Mouse (Mus musculus) embryonic stem cell, embryonic (primary cell): ENCODE results near the gene Oxct2a.
"Not testable (repeated sequence)": the region's sequence is repeated elsewhere in the genome, so short reads cannot be mapped to it uniquely, and the experiment has no call there.

Source experiments
- CTCF ChIA-PET, 4 experiments: fragments of 300-600 bp in 2 of 4; fragments of 350-600 bp in 2 of 4; sonication (Branson Sonifier 250); formaldehyde crosslinking; loops; one replicate each; lab custom pipeline; 2022; ENCODE audit warnings: inconsistent platforms in 2 of 4; lab: Charles Lee
- POLR2A ChIA-PET, 4 experiments: fragments of 300-600 bp in 2 of 4; fragments of 350-600 bp in 2 of 4; sonication (Branson Sonifier 250); formaldehyde crosslinking; loops; one replicate each; lab custom pipeline; 2022; ENCODE audit warnings: antibody characterized with exemption in 4 of 4, inconsistent platforms in 1 of 4; lab: Charles Lee

The Oxct2a gene

DNA sequence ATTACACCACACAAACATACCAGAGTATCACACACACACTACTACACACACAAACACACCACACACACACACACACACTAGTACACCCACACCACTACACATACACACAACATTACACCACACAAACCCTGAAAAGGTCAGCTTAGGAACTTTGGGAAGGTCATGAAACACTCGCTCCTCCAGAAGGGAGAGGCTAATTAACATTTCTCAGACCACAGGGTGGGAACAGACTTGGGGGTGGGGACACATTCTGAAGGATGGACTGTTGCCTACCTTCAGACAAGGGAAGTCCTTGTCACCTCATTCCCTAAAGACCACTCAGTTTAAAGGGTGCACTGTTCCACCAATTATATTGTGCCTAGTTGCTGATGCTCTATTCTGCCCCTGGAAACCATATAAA, 8.5 kb upstream of the Oxct2a start:
- CTCF ChIA-PET, result interaction anchor here (0.5 to 1.6 kb wide), 6 partner anchors 9 to 333 kb away, joined by 3 to 6 read pairs (median 4); no protein-coding TSS in a partner anchor

DNA sequence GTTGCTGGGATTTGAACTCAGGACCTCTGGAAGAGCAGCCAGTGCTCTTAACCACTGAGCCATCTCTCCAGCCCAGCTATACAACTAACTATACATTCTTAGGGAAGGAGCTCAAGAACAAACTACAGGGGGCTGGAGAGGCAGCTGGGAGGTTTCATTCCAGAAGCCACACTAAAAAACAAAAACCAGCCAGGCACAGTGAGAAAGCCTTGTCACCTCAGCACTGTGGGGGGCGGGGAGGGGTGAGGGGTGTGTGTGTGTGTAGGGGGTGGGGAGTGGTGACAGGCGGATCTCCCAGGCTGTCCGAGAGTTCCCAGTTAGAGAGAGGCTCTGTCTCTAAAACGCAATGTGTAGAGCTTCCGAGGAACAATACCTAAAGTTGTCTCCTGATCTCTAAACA, 7.9 kb upstream of the Oxct2a start:
- CTCF ChIA-PET, result interaction anchor here (0.6 to 1.6 kb wide), 12 partner anchors 9 to 410 kb away, joined by 3 to 7 read pairs (median 4); no protein-coding TSS in a partner anchor
- POLR2A ChIA-PET, result interaction anchor here (0.6 to 5.7 kb wide), 26 partner anchors 9 to 480 kb away, joined by 3 to 48 read pairs (median 3); partner anchors contain the start of gene Bmp8a (in 2 of the 4)

More for the DNA sequence above, 8.5 kb upstream of the Oxct2a start:
- POLR2A ChIA-PET, result interaction anchor here in 3 of 4 experiments (0.8 to 5.7 kb wide), 17 partner anchors 8 to 358 kb away, joined by 3 to 48 read pairs (median 4); partner anchors contain the start of gene Bmp8a (in 2 of the 3)

DNA sequence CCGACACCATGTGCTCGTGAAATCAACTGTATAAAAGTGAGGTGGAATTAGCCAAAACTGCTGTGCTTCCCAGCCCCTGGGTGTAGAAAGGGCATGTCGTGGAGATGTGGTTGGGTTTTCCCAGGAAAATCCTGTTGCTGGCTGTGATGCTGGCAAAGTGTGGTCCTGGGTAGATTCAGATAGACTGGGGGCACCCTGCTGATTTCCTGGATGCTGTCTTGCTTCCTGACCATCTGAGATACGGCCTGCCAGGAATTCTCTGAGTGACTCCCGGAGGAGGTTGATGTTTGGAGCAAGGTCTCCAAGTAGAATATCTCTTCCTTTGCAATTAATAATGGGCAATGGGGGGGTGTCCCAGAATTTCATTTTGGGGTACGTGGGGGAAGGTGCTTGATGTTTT, 5.5 kb upstream of the Oxct2a start:
- ChIA-PET POLR2A (interaction anchor here in 2 of 4 experiments (0.6 to 2.9 kb wide), 3 partner anchors 14 to 137 kb away, joined by 3 to 13 read pairs (median 3); partner anchors contain the start of gene Bmp8a (in 1 of the 2)), CTCF (interaction anchor here in 1 of 4 experiments (0.7 kb wide), 1 partner anchor 11 kb away, joined by 4 read pairs; no protein-coding TSS in a partner anchor)

DNA sequence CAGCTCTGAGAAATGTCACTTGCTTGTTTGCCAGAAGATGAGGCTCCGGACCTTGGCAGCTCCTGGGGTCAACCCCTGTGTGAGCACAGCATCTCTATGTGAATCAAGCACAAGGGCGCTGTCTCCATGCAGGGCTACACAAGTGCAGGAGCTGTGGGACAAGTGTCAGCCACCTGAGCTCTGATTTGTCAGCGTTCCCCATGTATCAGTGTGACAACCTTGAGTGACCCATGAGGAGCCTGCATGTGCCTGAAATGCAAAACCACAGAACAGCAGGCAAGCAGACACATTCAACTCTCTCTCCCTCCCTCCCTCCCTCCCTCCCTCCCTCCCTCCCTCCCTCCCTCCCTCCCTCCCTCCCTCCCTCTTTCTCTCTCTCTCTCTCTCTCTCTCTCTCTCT, 4.2 kb upstream of the Oxct2a start:
- CTCF ChIA-PET, result interaction anchor here in 1 of 4 experiments (1.4 kb wide), 1 partner anchor 22 kb away, joined by 4 read pairs; no protein-coding TSS in a partner anchor
- POLR2A ChIA-PET, result interaction anchor here in 2 of 4 experiments (0.6 to 2.9 kb wide), 14 partner anchors 9 to 1429 kb away, joined by 3 to 13 read pairs (median 4); partner anchors contain the start of gene Bmp8a (in 1 of the 2)

DNA sequence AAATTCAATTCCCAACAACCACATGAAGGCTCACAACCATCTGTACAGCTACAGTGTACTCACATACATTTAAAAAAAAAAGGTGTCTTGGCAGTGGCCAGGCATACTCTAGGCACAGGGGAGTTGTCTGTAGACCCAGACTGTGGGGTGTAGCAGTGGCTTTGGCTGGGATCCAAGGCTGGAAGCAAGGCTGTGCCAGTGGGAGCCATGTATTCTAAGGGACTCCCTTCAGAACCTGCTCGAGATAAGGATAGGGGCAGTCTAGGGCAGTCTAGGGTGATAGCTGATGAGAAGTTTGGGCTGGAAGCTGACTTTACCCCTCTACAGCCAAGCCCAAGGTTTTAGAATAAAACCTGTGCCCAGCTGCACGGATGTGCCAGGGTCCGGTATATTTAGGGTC, 2.7 kb upstream of the Oxct2a start:
- POLR2A ChIA-PET, result interaction anchor here in 2 of 4 experiments (0.9 to 2.3 kb wide), 7 partner anchors 10 to 44 kb away, joined by 4 to 9 read pairs (median 5); no protein-coding TSS in a partner anchor

DNA sequence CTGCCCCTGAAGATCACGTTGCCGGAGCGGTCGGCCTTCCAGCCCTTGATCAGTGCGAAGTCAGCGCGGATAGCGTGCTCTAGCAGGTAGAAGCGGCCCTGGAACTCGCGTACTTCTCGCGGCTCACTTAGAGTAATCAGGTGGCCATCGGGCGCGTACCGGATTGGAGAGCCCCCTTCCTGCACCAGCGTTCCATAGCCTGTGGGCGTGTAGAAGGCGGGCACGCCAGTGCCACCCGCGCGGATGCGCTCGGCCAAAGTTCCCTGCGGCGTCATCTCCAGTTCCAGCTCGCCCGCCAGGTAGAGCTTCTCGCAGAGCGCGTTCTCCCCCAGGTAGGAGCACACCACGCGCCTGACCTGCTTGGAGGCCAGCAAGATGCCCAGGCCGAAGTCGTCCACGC, 524 bp downstream of the Oxct2a start:
- POLR2A ChIA-PET, result interaction anchor here in 2 of 4 experiments (1.1 to 1.2 kb wide), 2 partner anchors 11 to 38 kb away, joined by 3 to 5 read pairs; no protein-coding TSS in a partner anchor
- CTCF ChIA-PET, result not testable (repeated sequence)

More for the DNA sequence above, 2.7 kb upstream of the Oxct2a start:
- CTCF ChIA-PET, result no interaction called here

DNA sequence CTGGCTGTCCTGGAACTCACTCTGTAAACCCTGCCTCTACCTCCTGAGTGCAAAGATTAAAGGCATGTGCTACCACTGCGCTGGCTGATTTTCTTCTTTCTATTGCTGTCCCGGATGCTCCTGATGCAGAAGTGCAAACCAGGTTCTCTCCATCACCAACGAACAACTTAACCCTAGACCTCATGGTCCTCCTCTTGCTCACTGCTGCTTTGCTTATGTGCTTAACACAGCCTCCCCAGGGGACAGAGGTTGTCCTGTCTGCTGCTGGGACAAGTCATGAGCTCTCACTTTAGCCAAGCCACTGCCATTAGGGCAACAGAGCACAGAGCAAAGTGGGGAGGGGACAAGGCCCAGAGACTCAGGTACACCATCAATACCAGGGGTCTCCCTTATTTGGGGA, 8.9 kb downstream of the Oxct2a start:
- ChIA-PET POLR2A (interaction anchor here in 2 of 4 experiments (0.5 to 1.5 kb wide), 5 partner anchors 9 to 174 kb away, joined by 3 to 5 read pairs (median 4); partner anchors contain the start of genes Bmp8a (in 1 of the 2) and Ppie (in 1 of the 2)), CTCF (interaction anchor here in 2 of 4 experiments (0.5 to 2.2 kb wide), 3 partner anchors 9 to 1532 kb away, joined by 3 to 10 read pairs (median 3); no protein-coding TSS in a partner anchor)

DNA sequence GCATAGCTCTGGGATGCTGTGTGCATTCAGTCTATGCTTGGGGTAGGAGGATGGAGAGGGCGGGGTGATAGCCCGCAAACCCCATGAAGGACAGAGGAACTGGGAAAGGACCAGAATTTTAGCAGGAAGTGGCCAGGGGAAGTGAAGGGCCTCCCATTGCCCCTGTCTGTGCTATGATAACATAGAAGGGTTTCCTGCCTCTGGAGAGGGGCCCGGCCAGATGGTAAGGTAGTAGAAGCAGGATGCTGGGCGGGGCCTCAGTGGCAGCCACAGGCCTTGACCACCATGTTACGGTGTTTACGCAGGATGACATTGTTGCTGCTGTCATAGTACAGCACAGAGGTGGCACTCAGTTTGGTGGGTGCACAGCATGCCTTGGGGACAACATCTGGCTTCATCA, 10.4 kb downstream of the Oxct2a start:
- ChIA-PET CTCF (interaction anchor here in 1 of 4 experiments (0.7 to 2.2 kb wide), 2 partner anchors 33 to 79 kb away, joined by 3 to 7 read pairs; no protein-coding TSS in a partner anchor), POLR2A (interaction anchor here in 1 of 4 experiments (0.5 to 2.3 kb wide), 6 partner anchors 9 to 119 kb away, joined by 3 to 8 read pairs (median 4); no protein-coding TSS in a partner anchor)

DNA sequence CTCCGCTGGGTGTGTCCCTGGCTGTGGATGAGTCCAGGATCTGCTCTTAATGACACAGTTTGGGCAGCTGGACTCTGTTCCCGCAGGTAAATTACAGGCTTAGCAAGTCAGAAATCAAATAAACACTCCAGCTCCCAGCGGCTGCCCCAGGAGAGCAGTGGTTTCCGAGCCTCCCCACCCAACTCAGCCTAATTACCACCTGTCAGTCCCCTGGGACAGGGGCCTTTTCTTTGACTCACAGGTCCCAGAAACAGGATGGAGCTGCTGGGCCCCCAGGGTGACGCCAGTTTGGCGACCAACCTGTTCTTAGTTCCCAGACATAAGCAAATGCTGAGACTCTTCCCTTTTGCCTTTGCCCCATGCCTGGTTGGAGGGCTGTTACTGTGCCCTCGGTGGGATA, 11.6 kb downstream of the Oxct2a start:
- POLR2A ChIA-PET, result interaction anchor here in 2 of 4 experiments (0.6 to 2.3 kb wide), 10 partner anchors 12 to 151 kb away, joined by 3 to 8 read pairs (median 4); partner anchors contain the start of genes Bmp8a (in 1 of the 2) and Oxct2a (in 1 of the 2)
- CTCF ChIA-PET, result interaction anchor here in 3 of 4 experiments (0.6 to 2.2 kb wide), 7 partner anchors 19 to 219 kb away, joined by 3 to 7 read pairs (median 3); no protein-coding TSS in a partner anchor

DNA sequence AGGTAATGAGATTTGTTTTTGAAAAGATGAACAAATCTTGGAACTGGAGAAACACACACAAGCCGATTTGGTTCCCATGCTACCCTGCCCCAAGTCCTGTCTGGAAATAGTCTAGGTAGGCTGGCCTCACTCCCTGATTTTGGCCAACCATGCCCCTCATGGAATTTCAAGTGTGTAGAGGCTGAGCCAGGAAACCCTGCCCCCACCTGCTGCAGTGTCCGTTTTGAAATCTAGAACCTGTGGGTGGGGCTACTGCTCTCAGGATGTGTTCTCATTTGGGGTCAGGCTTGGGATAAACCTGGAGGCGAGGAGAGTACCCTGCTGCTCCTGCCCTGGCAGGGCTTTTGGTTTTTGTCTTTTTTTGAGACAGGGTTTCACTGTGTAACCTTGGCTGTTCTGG, 15.1 kb downstream of the Oxct2a start:
- POLR2A ChIA-PET, result interaction anchor here in 2 of 4 experiments (0.8 to 3.5 kb wide), 7 partner anchors 12 to 83 kb away, joined by 4 to 33 read pairs (median 7); partner anchors contain the start of gene Bmp8a (in 1 of the 2)

DNA sequence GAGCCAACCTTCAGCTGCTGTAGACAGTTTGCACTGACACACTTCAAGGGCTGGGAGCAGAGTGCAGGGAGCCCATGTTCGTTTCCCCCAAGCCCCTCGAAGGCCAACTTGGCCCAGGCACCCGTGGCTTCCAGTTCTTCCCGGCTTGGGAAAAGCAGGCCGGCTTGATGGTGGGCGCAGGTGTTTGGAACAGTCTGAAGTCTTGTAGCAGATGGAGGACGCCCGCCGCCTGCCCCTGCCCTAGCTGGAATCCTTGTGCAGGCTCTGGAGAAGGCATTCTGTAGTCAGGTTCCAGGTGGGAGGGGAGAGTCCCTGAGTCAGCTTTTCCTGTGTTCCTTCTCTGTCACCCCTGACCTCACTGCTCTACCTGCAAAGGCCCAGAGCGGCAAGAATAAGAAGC, 16.4 kb downstream of the Oxct2a start:
- POLR2A ChIA-PET, result interaction anchor here (0.5 to 4.8 kb wide), 34 partner anchors 9 to 1352 kb away, joined by 3 to 33 read pairs (median 4); partner anchors contain the start of genes Bmp8a (in 1 of the 4) and Ppie (in 1 of the 4)
- CTCF ChIA-PET, result interaction anchor here (0.5 to 3.3 kb wide), 21 partner anchors 14 to 592 kb away, joined by 3 to 18 read pairs (median 5); partner anchors contain the start of genes Bmp8a (in 2 of the 4) and Oxct2a (in 1 of the 4)

More for the DNA sequence above, 15.1 kb downstream of the Oxct2a start:
- CTCF ChIA-PET, result interaction anchor here in 3 of 4 experiments (0.5 to 3.3 kb wide), 4 partner anchors 8 to 84 kb away, joined by 3 to 18 read pairs (median 4); no protein-coding TSS in a partner anchor

DNA sequence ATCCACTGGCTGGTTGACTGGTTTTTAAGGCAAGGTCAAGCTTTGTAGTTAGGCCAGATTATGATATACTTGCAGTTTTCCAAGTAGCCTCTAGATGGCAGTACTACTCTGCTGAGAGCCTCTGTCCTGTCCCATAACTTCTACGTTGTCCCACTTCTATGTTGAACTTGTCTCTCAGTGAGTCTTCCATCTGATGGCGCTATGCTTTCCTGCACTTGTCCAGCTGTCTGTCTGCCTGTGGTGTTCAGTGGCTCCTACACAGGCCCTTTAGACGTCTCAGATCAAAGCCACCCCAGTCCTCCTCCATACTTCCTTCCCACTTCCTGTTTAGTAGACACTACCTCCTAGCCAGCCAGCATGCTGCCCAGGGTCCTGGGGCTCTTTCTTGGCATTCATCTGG, 17.6 kb downstream of the Oxct2a start:
- ChIA-PET CTCF (interaction anchor here (0.6 to 3.3 kb wide), 59 partner anchors 9 to 594 kb away, joined by 3 to 18 read pairs (median 4); partner anchors contain the start of genes Bmp8a (in 2 of the 4) and Oxct2a (in 1 of the 4)), POLR2A (interaction anchor here (0.7 to 4.8 kb wide), 29 partner anchors 9 to 311 kb away, joined by 3 to 33 read pairs (median 4); partner anchors contain the start of gene Bmp8a (in 1 of the 4))

DNA sequence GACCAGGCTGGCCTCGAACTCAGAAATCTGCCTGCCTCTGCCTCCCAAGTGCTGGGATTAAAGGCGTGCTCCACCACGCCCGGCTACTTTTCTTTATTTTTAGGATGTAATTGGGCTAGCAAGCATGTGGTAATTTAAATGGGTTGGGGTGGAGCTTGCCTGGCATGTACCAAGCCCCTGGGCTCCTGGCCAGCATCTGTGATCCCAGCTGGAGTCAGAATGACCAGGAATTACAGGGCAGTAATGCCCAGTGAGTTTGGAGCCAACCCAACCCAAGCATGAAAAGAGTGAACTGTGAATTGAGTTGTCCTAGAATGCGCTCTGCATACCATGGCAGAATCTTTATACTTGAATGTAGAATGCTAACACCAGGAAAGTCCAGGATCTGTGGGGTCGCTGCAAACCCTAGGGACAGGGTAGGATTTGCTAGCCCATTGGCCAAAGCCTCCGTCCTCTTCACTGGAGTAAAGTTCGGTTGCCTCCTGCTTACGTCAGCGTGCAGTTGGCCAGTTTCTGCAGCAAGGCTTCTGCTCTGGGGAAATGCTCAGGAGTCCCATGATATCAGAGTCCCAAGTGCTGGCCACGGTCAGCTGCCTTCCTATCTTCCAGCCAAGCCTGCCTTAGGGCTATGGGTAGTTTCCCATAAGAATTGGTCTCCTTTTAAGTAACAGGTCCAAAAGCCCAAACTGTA, 24.3 kb downstream of the Oxct2a start:
- POLR2A ChIA-PET, result interaction anchor here in 3 of 4 experiments (0.7 to 3.0 kb wide), 11 partner anchors 11 to 117 kb away, joined by 3 to 26 read pairs (median 7); partner anchors contain the start of gene Bmp8a (in 2 of the 3)
- CTCF ChIA-PET, result interaction anchor here in 2 of 4 experiments (0.9 to 2.3 kb wide), 6 partner anchors 9 to 639 kb away, joined by 3 to 11 read pairs (median 4); no protein-coding TSS in a partner anchor

DNA sequence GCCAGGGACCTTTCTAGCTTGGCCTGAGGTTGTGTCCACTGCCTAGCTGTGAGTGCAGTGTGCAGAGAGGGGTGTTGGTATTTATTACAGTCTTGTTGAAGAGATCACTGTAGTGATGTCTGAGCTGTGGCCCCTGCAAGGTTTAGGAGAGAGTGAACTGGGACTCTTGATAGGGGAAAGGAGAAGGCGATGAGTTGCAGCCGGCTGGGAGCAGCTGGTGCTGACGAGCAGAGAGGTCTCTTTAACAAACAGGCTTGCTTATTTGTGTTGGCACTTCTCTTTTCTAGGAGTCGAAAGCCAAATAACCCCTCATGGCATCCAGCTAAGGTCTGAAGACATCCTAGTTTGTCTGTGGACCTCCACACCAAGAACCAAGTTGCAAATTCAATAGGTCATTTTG, 25.2 kb downstream of the Oxct2a start:
- POLR2A ChIA-PET, result interaction anchor here in 2 of 4 experiments (0.8 to 5.8 kb wide), 4 partner anchors 8 to 44 kb away, joined by 3 to 33 read pairs (median 14); no protein-coding TSS in a partner anchor
- CTCF ChIA-PET, result interaction anchor here in 1 of 4 experiments (0.6 kb wide), 1 partner anchor 1781 kb away, joined by 3 read pairs; no protein-coding TSS in a partner anchor

DNA sequence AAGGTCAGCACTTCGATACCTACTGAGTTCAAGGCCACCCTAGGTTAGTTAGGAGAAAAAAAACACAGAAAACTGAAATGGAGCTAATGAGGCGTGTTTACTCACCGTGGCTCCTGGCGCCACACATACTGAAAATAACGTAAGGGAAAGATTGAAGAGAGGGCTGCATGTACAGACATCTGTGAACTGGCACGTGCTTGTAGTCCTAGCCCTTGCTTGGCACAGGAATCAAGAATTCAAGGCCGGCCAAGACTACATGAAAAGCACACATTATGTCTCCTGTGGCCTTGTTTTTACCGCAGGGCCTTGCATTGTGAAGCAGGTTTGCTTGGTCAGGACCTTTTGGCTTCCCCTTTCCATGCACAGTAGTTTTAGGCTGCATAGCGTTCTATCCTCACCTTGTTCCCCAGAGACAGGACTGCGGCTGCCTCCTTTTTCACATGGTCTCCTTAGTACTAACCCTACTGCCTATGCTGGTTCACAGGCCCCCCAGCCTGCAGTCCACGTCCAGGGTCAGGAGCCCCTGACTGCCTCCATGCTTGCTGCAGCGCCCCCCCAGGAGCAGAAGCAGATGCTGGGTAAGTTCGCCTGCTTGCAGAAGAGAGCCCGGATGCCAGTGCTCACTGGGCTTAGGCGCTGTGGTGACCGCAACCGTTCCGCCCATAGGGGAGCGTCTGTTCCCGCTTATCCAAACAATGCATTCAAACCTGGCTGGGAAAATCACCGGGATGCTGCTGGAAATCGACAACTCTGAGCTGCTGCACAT, 26.1 kb downstream of the Oxct2a start:
- CTCF ChIA-PET, result interaction anchor here in 1 of 4 experiments (0.8 kb wide), 1 partner anchor 8 kb away, joined by 3 read pairs; no protein-coding TSS in a partner anchor
- POLR2A ChIA-PET, result interaction anchor here in 3 of 4 experiments (0.8 to 5.8 kb wide), 11 partner anchors 9 to 112 kb away, joined by 3 to 33 read pairs (median 4); no protein-coding TSS in a partner anchor

DNA sequence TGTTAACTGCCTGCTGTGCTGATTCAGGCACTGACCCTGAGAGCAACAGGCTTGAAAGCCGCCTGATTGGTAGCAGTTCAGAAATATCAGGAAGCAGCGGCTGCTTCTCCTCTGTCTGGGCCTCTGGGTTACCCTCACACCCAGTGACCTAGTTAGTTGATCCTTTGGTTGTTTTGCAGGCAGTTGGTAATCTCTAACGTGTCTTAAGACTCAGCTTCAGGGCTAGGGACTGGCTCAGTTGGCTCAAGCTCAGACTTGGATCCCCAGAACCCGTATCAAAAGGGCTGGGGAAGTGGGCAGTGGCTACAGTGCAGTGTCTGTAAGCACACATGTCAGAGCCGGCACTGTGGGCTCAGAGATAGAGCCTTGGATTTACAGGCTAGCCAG, 27.3 kb downstream of the Oxct2a start:
- POLR2A ChIA-PET, result interaction anchor here in 3 of 4 experiments (0.5 to 5.8 kb wide), 10 partner anchors 8 to 371 kb away, joined by 3 to 33 read pairs (median 3); no protein-coding TSS in a partner anchor
- CTCF ChIA-PET, result interaction anchor here in 1 of 4 experiments (1.6 kb wide), 1 partner anchor 9 kb away, joined by 4 read pairs; no protein-coding TSS in a partner anchor
